Comparison of ENCODE assay signal across 13 mouse cellular contexts in genomic region chr12:106928389-106928788, GRCm38 (mm10).
"Had no signal": no experiment of that assay in that cellular context is flagged by ENCODE, and none has a peak within 500 bp of the region (broad histone marks: within the 10 kb centered on the region; RNA-seq: fewer than 3 reads in every experiment).

No protein-coding gene starts in this region.

- H3K4me2 ChIP-seq: limb, embryonic 12.5 days; liver, embryonic 13.5 days; lung, embryonic 15.5 days had no signal

- H3K27me3 ChIP-seq: limb, embryonic 12.5 days; liver, embryonic 13.5 days; lung, embryonic 15.5 days had no signal

- H3K27ac ChIP-seq: limb, embryonic 12.5 days; liver, embryonic 13.5 days; lung, embryonic 15.5 days; macrophage had no signal

- H3K9me3 ChIP-seq: limb, embryonic 12.5 days; liver, embryonic 13.5 days; lung, embryonic 15.5 days had no signal

- ATAC-seq: intestine, postnatal 0 days; liver, postnatal 0 days had no signal

- DNase-seq: kidney, adult 8-10 months; kidney, postnatal 36 days; liver; liver, embryonic 13.5 days; liver, postnatal 0 days; lung, postnatal 14 days; right cerebral cortex, adult 18-20 months; right cerebral cortex, postnatal 25 days; thymus, postnatal 36 days had no signal

- H3K4me1 ChIP-seq: liver, embryonic 13.5 days had no signal

- H3K9ac ChIP-seq: limb, embryonic 12.5 days; liver, embryonic 13.5 days; liver, postnatal 0 days; lung, embryonic 15.5 days had no signal

- H3K36me3 ChIP-seq: limb, embryonic 12.5 days; liver, embryonic 13.5 days; lung, embryonic 15.5 days had no signal

- H3K4me3 ChIP-seq: limb, embryonic 12.5 days; liver, embryonic 13.5 days; lung, embryonic 15.5 days had no signal
